Mouse (Mus musculus) lung, embryonic 15.5 days (tissue): ENCODE data around the gene Dnaja1. TPM values are rescaled to one million over a fixed set of nuclear protein-coding genes. Genes with fewer than 3 reads are reported as not detected.

Experiments used
- ATAC-seq: fragments of 200-750 bp; cut with Nextera tagmentation; 2 replicates; pipeline ENCODE4 v1.8.0; 2017; ENCODE audit warnings: moderate number of reproducible peaks, borderline replicate concordance; ENCODE audit not compliant: low FRiP score, low TSS enrichment; ENCODE audit errors: extremely low read depth
- H3K27ac ChIP-seq: fragments of 300-500 bp; sonication (generic); 2 replicates; pipeline ENCODE4 v1.5.1; 2015; ENCODE audit warnings: moderate library complexity, mild to moderate bottlenecking, inconsistent platforms
- H3K27me3 ChIP-seq: fragments of 300-500 bp; sonication (generic); 2 replicates; pipeline ENCODE4 v1.6.1; 2015; ENCODE audit warnings: inconsistent platforms
- H3K36me3 ChIP-seq: fragments of 300-500 bp; sonication (generic); 2 replicates; pipeline ENCODE4 v1.6.1; 2015; ENCODE audit warnings: inconsistent platforms
- H3K4me1 ChIP-seq: fragments of 300-500 bp; sonication (generic); 2 replicates; pipeline ENCODE4 v1.6.1; 2015; ENCODE audit warnings: inconsistent platforms
- H3K4me2 ChIP-seq: fragments of 300-500 bp; sonication (generic); 2 replicates; pipeline ENCODE4 v1.6.1; 2015; ENCODE audit warnings: inconsistent platforms, mild to moderate bottlenecking, moderate library complexity
- H3K4me3 ChIP-seq: fragments of 300-500 bp; sonication (generic); 2 replicates; pipeline ENCODE4 v1.5.1; 2015; ENCODE audit warnings: mild to moderate bottlenecking, inconsistent platforms
- H3K9ac ChIP-seq: fragments of 300-500 bp; sonication (generic); 2 replicates; pipeline ENCODE4 v1.6.1; 2015; ENCODE audit warnings: inconsistent platforms
- H3K9me3 ChIP-seq: fragments of 300-500 bp; sonication (generic); 2 replicates; pipeline ENCODE4 v1.6.1; 2016; ENCODE audit warnings: inconsistent platforms
- WGBS: fragments of 180-500 bp; shearing (Covaris S2); methylation state at CpG from one replicate; pipeline ENCODE4 v1.1.7; 2015; 5-methylcytosine and 5-hydroxymethylcytosine counted together
- polyA plus RNA-seq: library from polyadenylated mRNA; unstranded; fragments of >200 nt; fragmentation: Nextera tagmentation; extraction: Ambion mirVana; gene quantifications from 2 replicates; pipeline ENCODE4 v1.2.1, GENCODE M21; 2015

Gene Dnaja1
- polyA plus RNA-seq, 1 experiment from 2014 or later = 428 TPM

- peak within 1 kb of the TSS; percentile 92 for H3K9ac ChIP-seq
- under 1% methylated on average over 40 of the region's 40 CpGs for WGBS
Observed at GRCm38 (mm10) chr4:40757780-40758420, 36.0 kb downstream of the Dnaja1 start, which contains the start of gene Smu1. Gene Smu1 (minus strand): TSS chr4:40757923.

GRCm38 (mm10) chr4:40759876-40760275 is 37.9 kb downstream of the Dnaja1 start:
- ATAC-seq = no peak
- Histone ChIP-seq H3K4me2 (no peak overlapping the region), H3K9me3 (no peaks in the 10 kb centered on the region), H3K4me3 (no peak overlapping the region), H3K27me3 (no peaks in the 10 kb centered on the region), H3K27ac (no peak overlapping the region), H3K9ac (no peak overlapping the region), H3K36me3 (peaks cover 6% of the 10 kb centered on the region), H3K4me1 (peaks cover 4% of the 10 kb centered on the region; the same call in 1 of the 2 replicates)
- WGBS = 39% methylated on average over 5 of the region's 5 CpGs

More at GRCm38 (mm10) chr4:40757780-40758420, 36.0 kb downstream of the Dnaja1 start, which contains the start of gene Smu1:
- Histone ChIP-seq H3K4me1 (peaks cover 4% of the 10 kb centered on the region; the same call in 1 of the 2 replicates), H3K36me3 (peaks cover 26% of the 10 kb centered on the region), H3K4me3 (peak within 1 kb of the TSS; percentile 99), H3K4me2 (peak within 1 kb of the TSS; percentile 71), H3K27me3 (no peaks in the 10 kb centered on the region), H3K27ac (peak within 1 kb of the TSS; percentile 27; the same call in 1 of the 2 replicates), H3K9me3 (no peaks in the 10 kb centered on the region)
- peak; percentile 98 for ATAC-seq

DNA sequence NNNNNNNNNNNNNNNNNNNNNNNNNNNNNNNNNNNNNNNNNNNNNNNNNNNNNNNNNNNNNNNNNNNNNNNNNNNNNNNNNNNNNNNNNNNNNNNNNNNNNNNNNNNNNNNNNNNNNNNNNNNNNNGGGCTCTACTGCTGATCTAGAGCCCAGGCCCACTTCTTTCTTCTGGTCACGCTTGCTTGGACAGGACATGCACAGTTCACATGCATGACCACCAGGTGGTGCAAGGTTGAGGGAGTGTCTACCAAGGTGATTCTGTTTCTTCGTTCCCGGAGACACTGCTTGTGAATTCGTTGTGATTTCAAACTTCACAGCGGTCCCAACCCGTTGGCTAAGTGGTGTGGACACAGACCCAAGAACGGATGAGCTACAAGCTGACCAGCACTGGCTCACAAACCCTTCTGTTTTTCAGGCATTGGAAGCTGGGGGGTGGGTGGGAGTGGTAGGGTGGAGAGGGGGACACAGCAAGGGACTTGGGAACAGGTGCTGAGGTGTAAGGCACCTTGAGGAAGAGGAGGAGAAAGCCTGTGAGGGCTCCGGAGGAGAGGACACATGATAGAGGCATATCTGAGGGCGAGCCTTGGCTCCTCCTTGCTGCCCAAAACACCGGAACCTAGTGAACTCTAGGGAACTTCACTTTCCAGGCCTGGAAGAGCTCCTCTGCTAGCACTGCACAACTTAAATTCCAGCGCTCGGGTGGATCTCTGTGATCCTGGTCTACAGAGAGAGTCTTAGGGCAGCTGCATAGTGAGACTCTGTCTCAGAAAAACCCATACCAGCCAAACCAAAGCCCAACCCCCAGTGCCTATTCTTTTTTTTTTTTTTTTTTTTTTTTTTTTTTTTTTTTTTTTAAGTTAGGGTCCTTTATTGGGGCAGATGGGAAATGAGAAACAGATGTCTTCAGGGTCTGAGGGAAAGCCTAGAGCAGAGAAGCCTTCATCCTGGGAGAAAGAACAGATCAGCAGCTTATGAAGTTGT is 52.6 kb downstream of the Dnaja1 start:
- no peak overlapping the region for H3K9ac ChIP-seq
- H3K4me3 ChIP-seq = no peak overlapping the region
- 13% methylated on average over 12 of the region's 12 CpGs for WGBS

GRCm38 (mm10) chr4:40776416-40776815 is 54.5 kb downstream of the Dnaja1 start:
- Histone ChIP-seq H3K4me1 (peaks cover 25% of the 10 kb centered on the region; the same call in 1 of the 2 replicates), H3K9ac (no peak overlapping the region), H3K9me3 (no peaks in the 10 kb centered on the region), H3K27ac (no peak overlapping the region), H3K27me3 (no peaks in the 10 kb centered on the region), H3K4me3 (no peak overlapping the region), H3K4me2 (no peak overlapping the region), H3K36me3 (no peaks in the 10 kb centered on the region)
- no peak for ATAC-seq
- WGBS = 64% methylated on average over 4 of the region's 4 CpGs

More for the DNA sequence above, 52.6 kb downstream of the Dnaja1 start:
- Histone ChIP-seq H3K36me3 (no peaks in the 10 kb centered on the region), H3K9me3 (no peaks in the 10 kb centered on the region), H3K27ac (peak overlapping the region; percentile 66), H3K4me1 (peaks cover 19% of the 10 kb centered on the region; the same call in 1 of the 2 replicates), H3K4me2 (peak overlapping the region; percentile 44), H3K27me3 (no peaks in the 10 kb centered on the region)
- ATAC-seq = peak; percentile 40; the same call in 1 of the 2 replicates

DNA sequence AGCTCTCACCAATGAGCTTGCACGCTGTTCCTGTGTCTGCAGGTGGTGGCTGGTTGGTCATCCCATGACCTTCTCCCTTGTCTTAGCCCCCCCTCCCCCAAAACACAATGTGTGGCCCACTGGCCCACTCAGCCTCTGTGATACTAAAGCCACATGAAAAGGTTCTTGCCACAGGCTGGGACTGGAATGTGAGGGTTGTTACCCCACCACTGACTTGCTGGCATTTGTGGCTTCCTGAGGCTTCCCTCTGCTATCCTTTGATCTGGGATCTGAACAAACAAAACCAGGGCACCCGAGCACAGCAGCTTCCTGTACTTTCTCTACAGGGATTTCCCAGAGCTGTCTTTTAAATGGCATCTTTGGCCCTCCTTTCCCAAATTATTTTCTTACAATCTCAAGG is 55.2 kb downstream of the Dnaja1 start:
- Histone ChIP-seq H3K27ac (no peak overlapping the region), H3K4me2 (no peak overlapping the region), H3K9me3 (no peaks in the 10 kb centered on the region), H3K36me3 (no peaks in the 10 kb centered on the region), H3K4me1 (peaks cover 29% of the 10 kb centered on the region; the same call in 1 of the 2 replicates), H3K27me3 (no peaks in the 10 kb centered on the region), H3K9ac (no peak overlapping the region), H3K4me3 (no peak overlapping the region)
- 44% methylated on average over 2 of the region's 2 CpGs for WGBS
- ATAC-seq = no peak

DNA sequence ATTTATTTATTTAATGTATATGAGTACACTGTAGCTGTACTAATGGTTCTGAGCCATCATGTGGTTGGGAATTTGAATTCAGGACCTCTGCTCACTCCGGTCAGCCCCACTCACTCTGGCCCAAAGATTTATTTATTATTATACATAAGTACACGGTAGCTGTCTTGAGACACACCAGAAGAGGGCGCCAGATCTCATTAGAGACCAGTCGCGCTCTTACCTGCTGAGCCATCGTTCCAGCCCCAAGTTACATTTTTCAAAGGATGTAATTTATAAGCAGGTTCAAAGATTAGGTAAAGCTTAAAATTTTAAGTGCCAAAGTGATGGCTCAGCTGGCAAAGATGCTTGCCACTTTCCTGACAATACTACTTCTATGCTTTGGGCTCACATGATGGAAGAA is 56.7 kb downstream of the Dnaja1 start:
- ATAC-seq = no peak
- Histone ChIP-seq H3K27ac (no peak overlapping the region), H3K9me3 (no peaks in the 10 kb centered on the region), H3K4me1 (peaks cover 22% of the 10 kb centered on the region; the same call in 1 of the 2 replicates), H3K36me3 (no peaks in the 10 kb centered on the region), H3K9ac (no peak overlapping the region), H3K4me3 (no peak overlapping the region), H3K4me2 (no peak overlapping the region), H3K27me3 (no peaks in the 10 kb centered on the region)
- WGBS = 84% methylated on average over 6 of the region's 6 CpGs

- H3K36me3 ChIP-seq = no peaks in the 10 kb centered on the region
- H3K9me3 ChIP-seq = no peaks in the 10 kb centered on the region
- 13% methylated on average over 3 of the region's 3 CpGs for WGBS
- no peak overlapping the region for H3K4me2 ChIP-seq
- no peak overlapping the region for H3K9ac ChIP-seq
- no peak overlapping the region for H3K4me3 ChIP-seq
- no peaks in the 10 kb centered on the region for H3K27me3 ChIP-seq
- H3K4me1 ChIP-seq = peaks cover 16% of the 10 kb centered on the region
- ATAC-seq = no peak
- H3K27ac ChIP-seq = no peak overlapping the region
Observed at GRCm38 (mm10) chr4:40781143-40781542, 59.2 kb downstream of the Dnaja1 start.

GRCm38 (mm10) chr4:40781797-40782495 is 60.0 kb downstream of the Dnaja1 start:
- ATAC-seq = no peak
- Histone ChIP-seq H3K36me3 (no peaks in the 10 kb centered on the region), H3K9me3 (no peaks in the 10 kb centered on the region), H3K27me3 (no peaks in the 10 kb centered on the region), H3K27ac (no peak overlapping the region), H3K9ac (no peak overlapping the region), H3K4me1 (peaks cover 16% of the 10 kb centered on the region), H3K4me2 (no peak overlapping the region), H3K4me3 (no peak overlapping the region)
- WGBS = 39% methylated on average over 8 of the region's 8 CpGs

DNA sequence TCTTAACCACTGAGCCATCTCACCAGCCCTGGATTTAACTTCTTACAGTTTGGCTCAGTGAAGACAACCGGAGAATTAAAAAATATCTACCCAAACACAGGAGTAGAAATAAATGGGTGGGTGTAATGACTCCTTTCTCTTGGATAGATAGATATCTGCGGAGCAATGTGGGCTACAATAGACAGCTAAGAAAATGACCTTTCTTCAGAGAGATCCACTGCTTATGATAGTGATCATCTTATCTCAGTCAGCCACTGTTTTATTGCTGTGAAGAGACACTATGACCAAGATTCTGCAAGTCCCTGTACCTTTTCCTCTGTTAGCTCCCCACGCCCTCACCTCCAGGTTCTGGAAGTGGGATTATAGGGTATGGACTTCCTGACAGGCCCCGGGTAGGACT is 61.1 kb downstream of the Dnaja1 start:
- no peak for ATAC-seq
- H3K36me3 ChIP-seq = no peaks in the 10 kb centered on the region
- WGBS = 90% methylated on average over 4 of the region's 4 CpGs
- no peak overlapping the region for H3K4me2 ChIP-seq
- H3K4me1 ChIP-seq = peaks cover 16% of the 10 kb centered on the region
- no peaks in the 10 kb centered on the region for H3K9me3 ChIP-seq
- H3K27ac ChIP-seq = no peak overlapping the region
- H3K27me3 ChIP-seq = no peaks in the 10 kb centered on the region
- H3K9ac ChIP-seq = no peak overlapping the region
- no peak overlapping the region for H3K4me3 ChIP-seq

GRCm38 (mm10) chr4:40784556-40785169 is 62.7 kb downstream of the Dnaja1 start:
- Histone ChIP-seq H3K4me3 (no peak overlapping the region), H3K4me1 (peaks cover 16% of the 10 kb centered on the region), H3K9ac (no peak overlapping the region), H3K27ac (peak overlapping the region; percentile 26; the same call in 1 of the 2 replicates), H3K9me3 (no peaks in the 10 kb centered on the region), H3K27me3 (no peaks in the 10 kb centered on the region), H3K36me3 (no peaks in the 10 kb centered on the region), H3K4me2 (no peak overlapping the region)
- WGBS = 50% methylated on average over 10 of the region's 10 CpGs
- peak; percentile 56 for ATAC-seq

DNA sequence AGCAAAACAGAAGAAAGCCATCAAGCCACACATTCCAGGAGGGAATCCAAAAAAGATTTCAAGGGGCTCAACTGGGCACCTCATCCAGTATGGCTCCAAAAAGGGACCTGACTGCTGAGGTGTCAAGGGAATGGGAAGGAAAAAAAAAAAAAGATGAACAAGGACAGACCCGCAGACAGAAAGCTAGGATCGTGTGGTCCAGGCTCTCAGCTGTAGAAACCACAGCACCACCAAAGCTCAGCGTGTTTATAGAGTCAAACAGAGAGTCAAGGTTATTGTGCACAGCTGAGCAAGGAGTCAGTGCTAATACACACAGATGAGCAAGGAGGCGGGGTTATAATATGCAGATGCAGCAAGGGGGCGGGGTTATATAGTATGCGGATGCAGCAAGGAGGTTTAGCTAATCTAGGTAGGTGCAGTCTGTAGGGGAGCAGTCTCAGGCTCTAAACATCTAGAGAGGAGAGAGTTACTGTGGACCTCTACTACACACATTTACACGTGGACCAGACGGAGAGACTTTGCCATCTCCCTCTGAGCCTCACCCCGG is 63.7 kb downstream of the Dnaja1 start:
- Histone ChIP-seq H3K4me3 (no peak overlapping the region), H3K27ac (no peak overlapping the region), H3K27me3 (no peaks in the 10 kb centered on the region), H3K36me3 (no peaks in the 10 kb centered on the region), H3K4me2 (no peak overlapping the region), H3K4me1 (peaks cover 16% of the 10 kb centered on the region), H3K9ac (no peak overlapping the region), H3K9me3 (no peaks in the 10 kb centered on the region)
- WGBS = 69% methylated on average over 9 of the region's 9 CpGs
- ATAC-seq = no peak; the same call in 1 of the 2 replicates
